Mouse (Mus musculus): ENCODE data around the gene Kctd4. TPM values are rescaled to one million over a fixed set of nuclear protein-coding genes. Genes with fewer than 3 reads are reported as not detected.

Gene Kctd4
- not detected for total RNA-seq (2023)

GRCm38 (mm10) chr14:75954766-75955165 is at the start of gene Kctd4:
Kctd4 (plus strand) TSS chr14:75955009.

GRCm38 (mm10) chr14:76010102-76011061 is 55.6 kb downstream of the Kctd4 start, which contains the start of gene Gtf2f2:
Gtf2f2 (minus strand) TSS chr14:76010865.

Other genes starting within 250 kb of the Kctd4 start
- 10 to 100 TPM; 18.8 to 20.8 TPM for gene Cog3, start 200.5 kb upstream of the Kctd4 start, total RNA-seq (2023)
- gene Slc25a30, start 168.0 kb upstream of the Kctd4 start, total RNA-seq (2023) = 10 to 100 TPM; 17.3 to 17.8 TPM
- 1,000 to 10,000 TPM; 2,550 to 2,625 TPM for gene Tpt1, start 109.9 kb upstream of the Kctd4 start, total RNA-seq (2023)
- 10 to 100 TPM; 13.8 to 13.9 TPM for gene Gtf2f2, start 55.9 kb downstream of the Kctd4 start, total RNA-seq (2023)
- 10 to 100 TPM; 12.1 to 12.2 TPM for gene Gpalpp1, start 155.8 kb downstream of the Kctd4 start, total RNA-seq (2023)
- 1 to 10 TPM; 5.5 to 5.6 TPM for gene Nufip1, start 155.9 kb downstream of the Kctd4 start, total RNA-seq (2023)

Measured in neutrophil, adult 83 days (primary cell).